Mouse (Mus musculus) B cell, adult (primary cell): ENCODE measurements around the gene Amn1. TPM values are rescaled to one million over a fixed set of nuclear protein-coding genes. Genes with fewer than 3 reads are reported as not detected.

Source experiments
- total RNA-seq: library from RNA; stranded (reverse); gene quantifications from 4 replicates; pipeline ENCODE4 v1.2.4, GENCODE M21; 2023; ENCODE audit not compliant: inconsistent age

Amn1 gene
- 27.3 to 32.0 TPM (median 28.9 TPM) in 4 replicates for total RNA-seq

DNA sequence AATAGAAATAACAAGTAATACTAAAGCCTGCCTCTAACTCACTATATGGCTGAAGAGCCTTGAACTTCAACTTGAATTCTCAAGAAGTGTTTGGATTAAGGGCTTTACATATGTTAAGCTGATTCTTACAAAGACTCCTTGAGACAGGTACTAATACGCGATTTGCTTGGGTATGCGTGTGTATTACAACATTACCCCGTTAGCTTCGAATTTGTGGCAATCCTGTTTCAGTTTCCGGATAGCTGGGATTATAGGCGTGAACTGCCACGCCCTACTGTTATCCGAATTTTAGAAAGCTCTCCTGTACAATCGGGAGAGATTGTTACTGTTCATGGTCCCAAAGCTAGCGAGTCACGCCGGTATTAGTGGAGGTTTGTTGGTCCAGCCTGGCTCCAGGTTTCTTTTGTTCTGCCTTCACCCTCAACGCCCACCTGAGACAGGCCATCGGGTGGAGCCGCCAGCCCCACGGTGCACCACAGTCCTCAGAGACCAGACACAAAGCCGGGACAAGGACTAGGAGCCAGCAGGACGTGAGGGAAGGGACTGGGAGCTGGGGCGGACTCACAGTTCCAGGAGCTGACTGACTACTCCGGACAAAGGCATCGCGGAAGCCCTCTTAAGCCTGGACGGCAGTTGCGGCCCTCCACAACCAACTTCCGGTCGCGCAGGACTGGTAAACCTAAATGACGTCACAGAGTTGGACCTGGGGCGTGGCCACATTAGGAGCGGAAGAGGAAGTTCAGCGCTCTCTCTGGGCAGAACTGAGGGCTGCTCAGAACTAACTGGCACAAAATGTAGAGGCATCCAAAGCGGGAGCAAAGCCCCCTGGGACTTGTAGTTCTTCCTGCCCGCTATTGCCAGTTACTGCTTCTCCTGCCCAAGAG is at the start of gene Amn1:
Gene Amn1 (minus strand): TSS at position 672 of the 884 bp plus-strand sequence.

GRCm38 (mm10) chr6:149139471-149139870 is 49.0 kb downstream of the Amn1 start, which contains the start of gene Etfbkmt:
Etfbkmt (plus strand) TSS chr6:149139849.

GRCm38 (mm10) chr6:149129870-149130269 is 58.6 kb downstream of the Amn1 start, which contains the start of gene Gm10203:
Gm10203 (plus strand) TSS chr6:149130170.

Other genes with a start within 250 kb of the Amn1 start
- 49.4 to 66.2 TPM (median 55.6 TPM) in 4 replicates for gene Sinhcaf, start 242.2 kb downstream of the Amn1 start, total RNA-seq
- 75.2 to 91.7 TPM (median 78.9 TPM) in 4 replicates for gene Dennd5b, start 87.0 kb downstream of the Amn1 start, total RNA-seq
- not detected in 4 replicates for gene Gm10203, start 58.5 kb downstream of the Amn1 start, total RNA-seq
- gene Etfbkmt, start 48.9 kb downstream of the Amn1 start, total RNA-seq, result 7.0 to 13.4 TPM (median 8.9 TPM) in 4 replicates
- gene Resf1, start 120.7 kb upstream of the Amn1 start, total RNA-seq, result 103 to 124 TPM (median 115 TPM) in 4 replicates
- 1.00 to 1.8 TPM (median 1.5 TPM) in 4 replicates for gene Bicd1, start 220.2 kb upstream of the Amn1 start, total RNA-seq